Mouse (Mus musculus): ENCODE data around the gene Tarsl2.

DNA sequence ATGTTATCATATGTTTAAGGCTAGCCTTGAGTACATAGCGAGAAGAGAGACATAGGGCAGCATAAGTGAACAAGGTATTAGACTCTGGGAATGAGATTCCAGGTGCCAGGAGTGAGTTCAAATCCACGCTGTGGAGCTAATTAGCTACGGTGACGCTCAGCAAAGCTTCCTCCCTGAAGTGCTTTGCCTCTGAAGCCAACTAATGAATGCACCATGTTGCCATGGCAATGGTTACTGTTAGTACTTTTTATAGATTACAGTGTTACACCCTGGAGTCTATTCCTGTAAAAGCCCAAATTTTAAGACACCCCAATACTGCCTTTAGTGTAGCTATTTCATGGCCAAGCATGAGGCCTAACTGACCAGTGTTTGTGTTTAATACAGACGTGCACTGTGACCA, 37.7 kb upstream of the Tarsl2 start:
- TF ChIP-seq CTCF (IDR thresholded peaks at IDR 0.05; ENCODE audit: insufficient read depth, low read depth, low read length) (no peak), POLR2A (IDR thresholded peaks at IDR 0.05; ENCODE audit: insufficient read depth, low read depth, low read length) (no peak)
